Mouse (Mus musculus) bone marrow macrophage, adult 2 months (primary cell): ENCODE results near the gene Prkx. TPM values are rescaled to one million over a fixed set of nuclear protein-coding genes. Genes with fewer than 3 reads are reported as not detected.
A peak's percentile ranks its signal among the peaks of the same experiment; 100 is the strongest.

Source experiments
- H3K27ac ChIP-seq: 2 replicates; pipeline ENCODE4 v1.5.1; 2012; ENCODE audit warnings: low read depth, low read length; ENCODE audit not compliant: insufficient read depth
- H3K4me1 ChIP-seq: 2 replicates; pipeline ENCODE4 v1.6.1; 2012; ENCODE audit warnings: low read length; ENCODE audit not compliant: control insufficient read depth, insufficient read depth
- H3K4me3 ChIP-seq: 2 replicates; pipeline ENCODE4 v1.5.1; 2012; ENCODE audit warnings: mild to moderate bottlenecking, low read length, moderate library complexity; ENCODE audit not compliant: insufficient read depth
- CTCF ChIP-seq: IDR thresholded peaks from 2 replicates; pipeline ENCODE4 v1.5.1; 2012; ENCODE audit warnings: low read depth, mild to moderate bottlenecking, low read length, moderate library complexity
- POLR2A ChIP-seq: IDR thresholded peaks from 2 replicates; pipeline ENCODE4 v1.6.1; 2012; ENCODE audit warnings: mild to moderate bottlenecking, low read depth, low read length, borderline replicate concordance
- polyA plus RNA-seq: library from polyadenylated mRNA; stranded (reverse); fragments of >200 nt; gene quantifications from 2 replicates; pipeline ENCODE4 v1.2.4, GENCODE M21; 2012; ENCODE audit not compliant: missing spikeins, insufficient read depth, insufficient read length

Gene Prkx
- polyA plus RNA-seq, 1 experiment, result 50.5 TPM

GRCm38 (mm10) chrX:77794962-77795857, 868 bp downstream of the Prkx start:
- Histone ChIP-seq H3K4me1 (peaks cover 43% of the 10 kb centered on the region), H3K4me3 (peak overlapping the region; percentile 80), H3K27ac (peak overlapping the region; percentile 43)
- TF ChIP-seq POLR2A, result no peak
- TF ChIP-seq CTCF, result no peak

GRCm38 (mm10) chrX:77788675-77789074, 7.4 kb downstream of the Prkx start:
- Histone ChIP-seq H3K4me3 (no peak overlapping the region), H3K27ac (no peak overlapping the region), H3K4me1 (peaks cover 15% of the 10 kb centered on the region)
- TF ChIP-seq POLR2A, result no peak

- no peak for TF ChIP-seq CTCF
- Histone ChIP-seq H3K4me3 (no peak overlapping the region), H3K4me1 (peaks cover 4% of the 10 kb centered on the region), H3K27ac (no peak overlapping the region)
These were observed 9.7 kb downstream of the Prkx start for GRCm38 (mm10) chrX:77786354-77786753.

- no peak overlapping the region for H3K27ac ChIP-seq
- no peaks in the 10 kb centered on the region for H3K4me1 ChIP-seq
- H3K4me3 ChIP-seq, result no peak overlapping the region
- TF ChIP-seq CTCF (no peak), POLR2A (no peak)
These were observed 18.3 kb downstream of the Prkx start for GRCm38 (mm10) chrX:77777822-77778221.

GRCm38 (mm10) chrX:77765153-77765552, 30.9 kb downstream of the Prkx start:
- no peak for TF ChIP-seq POLR2A
- no peak for TF ChIP-seq CTCF
- H3K4me1 ChIP-seq, result no peaks in the 10 kb centered on the region
- H3K27ac ChIP-seq, result no peak overlapping the region
- no peak overlapping the region for H3K4me3 ChIP-seq

- H3K4me1 ChIP-seq, result no peaks in the 10 kb centered on the region
- no peak for TF ChIP-seq POLR2A
- no peak for TF ChIP-seq CTCF
- no peak overlapping the region for H3K27ac ChIP-seq
- no peak overlapping the region for H3K4me3 ChIP-seq
These were observed 51.8 kb downstream of the Prkx start for GRCm38 (mm10) chrX:77744260-77744659.

GRCm38 (mm10) chrX:77741383-77741782, 54.7 kb downstream of the Prkx start:
- Histone ChIP-seq H3K4me1 (no peaks in the 10 kb centered on the region), H3K4me3 (no peak overlapping the region), H3K27ac (no peak overlapping the region)
- TF ChIP-seq CTCF, result peak; percentile 28; the same call in 1 of the 2 replicates
- no peak for TF ChIP-seq POLR2A

- Histone ChIP-seq H3K27ac (no peak overlapping the region), H3K4me3 (no peak overlapping the region), H3K4me1 (no peaks in the 10 kb centered on the region)
- TF ChIP-seq CTCF (no peak), POLR2A (no peak)
These were observed 62.0 kb downstream of the Prkx start for GRCm38 (mm10) chrX:77733930-77734536.

GRCm38 (mm10) chrX:77720298-77720697, 75.8 kb downstream of the Prkx start:
- H3K27ac ChIP-seq, result no peak overlapping the region
- peaks cover 2% of the 10 kb centered on the region; the same call in 1 of the 2 replicates for H3K4me1 ChIP-seq
- no peak for TF ChIP-seq CTCF
- TF ChIP-seq POLR2A, result no peak
- no peak overlapping the region for H3K4me3 ChIP-seq

Other genes starting within 250 kb of the Prkx start
- not detected in 2 replicates for gene Pbsn, start 57.3 kb upstream of the Prkx start, polyA plus RNA-seq
- not detected in 2 replicates for gene Gm14744, start 68.5 kb upstream of the Prkx start, polyA plus RNA-seq
- not detected in 2 replicates for gene 5430402E10Rik, start 128.8 kb upstream of the Prkx start, polyA plus RNA-seq